Mouse (Mus musculus) ES-E14 (cell line): ENCODE data around the gene Rab3c. TPM values are rescaled to one million over a fixed set of nuclear protein-coding genes. Genes with fewer than 3 reads are reported as not detected.

Experiments
- DNase-seq: peaks from one replicate; pipeline ENCODE4 v3.0.0-alpha.2; 2013; ENCODE audit warnings: low read depth, low spot score
- H3K27ac ChIP-seq: 2 replicates; pipeline ENCODE4 v1.5.1; 2012; ENCODE audit warnings: low read depth, mild to moderate bottlenecking, low read length, moderate library complexity, mixed read lengths; ENCODE audit not compliant: poor library complexity, insufficient read depth, severe bottlenecking
- H3K36me3 ChIP-seq: 2 replicates; pipeline ENCODE4 v1.6.1; 2012; ENCODE audit warnings: mild to moderate bottlenecking, low read length, moderate library complexity, mixed read lengths; ENCODE audit not compliant: control insufficient read depth, poor library complexity, insufficient read depth, severe bottlenecking
- H3K4me1 ChIP-seq, 2 experiments: fragments of 150-350 bp in 1 of 2; sonication (generic) in 1 of 2; 2 replicates each; pipeline ENCODE4 v1.6.1; 2012; ENCODE audit warnings: low read length in 2 of 2, mild to moderate bottlenecking in 1 of 2, mixed read lengths in 1 of 2; ENCODE audit not compliant: control insufficient read depth in 2 of 2, insufficient read depth in 2 of 2, poor library complexity in 1 of 2
- H3K4me3 ChIP-seq, 2 experiments: fragments of 150-350 bp in 1 of 2; sonication (generic) in 1 of 2; 2 replicates each; pipeline ENCODE4 v1.5.1; 2012; ENCODE audit warnings: low read length in 2 of 2, low read depth in 1 of 2, mild to moderate bottlenecking in 1 of 2, mixed read lengths in 1 of 2; ENCODE audit not compliant: insufficient read depth in 1 of 2, poor library complexity in 1 of 2, severe bottlenecking in 1 of 2
- H3K9ac ChIP-seq: 2 replicates; pipeline ENCODE4 v1.6.1; 2012; ENCODE audit warnings: low read depth, mild to moderate bottlenecking, low read length, mixed read lengths; ENCODE audit not compliant: poor library complexity, insufficient read depth, severe bottlenecking
- H3K9me3 ChIP-seq: fragments of 150-350 bp; sonication (generic); 2 replicates; pipeline ENCODE4 v1.6.1; 2012; ENCODE audit warnings: low read depth, mild to moderate bottlenecking, low read length; ENCODE audit not compliant: control insufficient read depth, insufficient read depth
- CHD2 ChIP-seq: IDR thresholded peaks from 2 replicates; pipeline ENCODE4 v1.6.1; 2014; ENCODE audit warnings: mild to moderate bottlenecking, low read depth, low read length, inconsistent platforms
- HCFC1 ChIP-seq: IDR thresholded peaks from 2 replicates; pipeline ENCODE4 v1.6.1; 2012; ENCODE audit warnings: low read length, inconsistent platforms, borderline replicate concordance; ENCODE audit not compliant: insufficient read depth
- MAFK ChIP-seq: IDR thresholded peaks from 2 replicates; pipeline ENCODE4 v1.6.1; 2014; ENCODE audit warnings: mild to moderate bottlenecking, low read depth, low read length, inconsistent platforms; ENCODE audit not compliant: insufficient read depth
- ZC3H11A ChIP-seq: IDR thresholded peaks from 2 replicates; pipeline ENCODE4 v1.6.1; 2012; ENCODE audit warnings: low read depth, mild to moderate bottlenecking, inconsistent platforms, low read length, borderline replicate concordance
- ZNF384 ChIP-seq: IDR thresholded peaks from 2 replicates; pipeline ENCODE4 v1.6.1; 2012; ENCODE audit warnings: low read depth, low read length, inconsistent platforms
- in situ Hi-C, 2 experiments: fragments of 600-800 bp; cut with MboI; formaldehyde crosslinking; loops; one replicate each; pipeline ENCODE4 v1.15.1; 2025; ENCODE audit warnings: low sequenced_read_pairs in 2 of 2, inconsistent platforms in 1 of 2; ENCODE audit not compliant: unreplicated experiment in 2 of 2
- total RNA-seq: library from RNA; depleted of rRNA; stranded (reverse); fragments of 300-350 nt; gene quantifications from 2 replicates; pipeline ENCODE4 v1.2.3, GENCODE M21; 2012

Gene Rab3c
- total RNA-seq, 1 experiment, result not detected

DNA sequence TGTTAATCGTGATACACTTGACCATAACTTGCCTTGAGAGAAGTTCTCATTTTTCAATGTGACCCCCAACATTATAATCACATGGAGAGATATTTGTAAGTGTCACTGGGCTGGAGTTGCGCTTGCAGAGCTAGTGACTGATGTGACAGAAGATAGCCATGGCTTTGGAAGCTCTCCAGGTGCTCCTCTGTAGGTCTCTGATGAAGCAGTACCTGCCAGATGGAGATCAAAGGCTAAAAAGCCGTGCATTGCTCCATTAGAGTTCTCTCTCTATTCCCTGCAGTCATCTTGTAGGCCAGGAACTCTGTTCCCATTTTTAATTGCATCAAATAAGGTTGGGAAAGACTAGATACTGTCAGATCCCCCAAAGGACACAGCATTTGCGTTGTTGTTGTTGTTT is 112.2 kb downstream of the Rab3c start:
- no peak overlapping the region for H3K9ac ChIP-seq
- no peaks in the 10 kb centered on the region for H3K36me3 ChIP-seq
- H3K4me3 ChIP-seq, result no peak overlapping the region
- in situ Hi-C loops, result no loop called here
- H3K4me1 ChIP-seq, result no peaks in the 10 kb centered on the region
- H3K9me3 ChIP-seq, result no peaks in the 10 kb centered on the region
- TF ChIP-seq HCFC1, result no peak
- TF ChIP-seq ZNF384, result no peak
- TF ChIP-seq ZC3H11A, result no peak
- no peak for TF ChIP-seq CHD2
- no peak for TF ChIP-seq MAFK
- DNase-seq, result no peak
- H3K27ac ChIP-seq, result no peak overlapping the region

DNA sequence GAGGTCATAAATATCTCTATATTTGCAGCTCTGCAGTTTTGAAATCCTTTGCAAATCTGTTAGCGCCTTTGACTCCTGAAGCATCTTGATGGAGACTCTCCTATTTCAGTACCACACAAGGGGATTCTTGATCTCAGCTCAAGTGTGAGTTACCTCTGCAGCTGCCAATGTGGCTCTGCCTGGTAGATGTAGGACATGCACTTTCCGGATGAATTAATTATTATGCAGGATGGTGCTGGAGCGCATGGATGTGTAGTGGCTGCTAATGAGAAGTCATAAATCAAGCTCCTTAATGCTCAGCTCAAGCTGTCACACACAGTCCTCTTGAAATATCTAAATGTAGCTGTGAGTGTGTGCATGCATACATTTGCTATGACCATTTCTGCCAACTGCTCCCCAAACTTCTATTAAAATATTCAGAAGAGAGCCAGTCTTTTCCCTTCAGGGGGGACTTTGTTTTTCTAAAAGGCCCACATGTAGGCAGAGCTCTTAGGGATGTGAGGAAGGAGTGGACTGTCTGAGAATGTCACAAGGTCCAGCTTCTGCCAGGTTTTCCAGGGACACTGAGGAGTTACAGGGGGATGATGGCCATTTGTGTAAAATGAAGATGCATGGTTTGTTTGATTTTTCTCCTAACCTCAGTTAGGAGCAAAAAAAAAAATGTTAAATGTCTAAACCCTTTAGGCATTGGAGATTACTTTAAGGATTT is 114.0 kb downstream of the Rab3c start:
- no peak for DNase-seq
- Histone ChIP-seq H3K4me3 (no peak overlapping the region), H3K36me3 (no peaks in the 10 kb centered on the region), H3K27ac (no peak overlapping the region), H3K9me3 (no peaks in the 10 kb centered on the region), H3K4me1 (no peaks in the 10 kb centered on the region), H3K9ac (no peak overlapping the region)
- in situ Hi-C loops, result no loop called here
- TF ChIP-seq ZNF384 (no peak), CHD2 (no peak), MAFK (no peak)

DNA sequence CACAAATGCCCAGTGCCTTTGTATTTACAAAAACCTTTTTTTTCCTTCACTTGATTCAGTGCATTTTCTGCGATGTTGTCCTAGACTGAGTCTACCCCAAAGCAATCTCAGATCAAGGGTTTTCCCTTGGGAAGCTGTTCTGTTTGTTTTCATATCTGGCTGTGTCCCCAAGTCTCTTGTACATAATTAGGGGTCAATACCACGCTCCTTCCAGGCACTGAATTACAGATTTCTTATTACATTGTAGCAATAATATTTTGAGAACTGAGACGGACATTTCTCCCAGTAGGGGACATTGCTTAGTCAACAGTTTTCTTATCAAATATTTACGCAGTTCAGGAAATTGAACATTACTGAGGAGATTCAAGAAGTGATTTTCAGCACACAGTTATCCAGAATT is 120.8 kb downstream of the Rab3c start:
- Histone ChIP-seq H3K27ac (no peak overlapping the region), H3K36me3 (no peaks in the 10 kb centered on the region), H3K9ac (no peak overlapping the region), H3K4me1 (no peaks in the 10 kb centered on the region), H3K4me3 (no peak overlapping the region), H3K9me3 (no peaks in the 10 kb centered on the region)
- in situ Hi-C loops, result no loop called here
- TF ChIP-seq HCFC1 (no peak), ZC3H11A (no peak), MAFK (no peak), ZNF384 (no peak), CHD2 (no peak)
- DNase-seq, result no peak

DNA sequence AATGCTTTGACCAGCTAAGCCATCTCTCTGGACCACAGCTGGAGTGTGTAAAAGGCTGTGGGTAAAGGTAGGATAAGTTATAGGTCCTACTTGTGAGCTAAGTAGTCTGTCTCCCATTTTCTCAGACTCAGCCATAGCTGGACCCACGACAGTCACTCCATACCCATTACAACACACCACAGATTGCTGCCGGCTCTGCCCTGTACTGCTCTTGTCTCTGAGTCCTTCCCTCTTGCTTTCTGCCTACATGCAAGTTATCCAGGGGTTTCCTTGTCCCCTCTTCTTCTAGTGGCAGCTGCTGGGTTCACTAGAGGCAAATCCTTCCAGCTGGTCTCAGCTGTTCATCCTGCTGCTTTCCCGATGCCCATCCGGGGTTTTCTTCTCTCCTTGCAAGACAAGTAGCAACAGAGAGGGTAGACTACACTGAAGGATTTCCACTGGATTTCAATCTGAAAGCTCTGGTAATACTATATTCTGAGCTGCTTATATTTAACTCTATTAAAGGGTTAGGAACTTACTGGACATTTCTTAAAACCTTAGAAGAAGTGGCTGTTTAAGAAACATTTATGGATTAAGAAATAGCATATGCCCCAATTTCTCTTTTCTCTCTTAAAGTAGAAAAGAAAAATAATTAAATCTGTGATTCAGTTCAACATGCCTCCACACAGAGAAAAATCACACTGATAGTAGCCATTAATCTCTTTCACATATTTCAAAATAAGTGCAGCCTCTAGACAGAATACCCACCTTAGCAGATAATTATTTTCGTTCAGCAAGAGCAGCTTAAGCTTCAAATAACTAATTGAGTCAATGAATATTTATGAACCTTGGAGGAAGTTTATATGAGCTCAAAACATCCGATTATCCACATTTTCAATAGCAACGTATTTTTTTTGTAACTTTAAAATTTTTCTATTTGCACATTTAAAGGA is 121.9 kb downstream of the Rab3c start:
- Histone ChIP-seq H3K36me3 (no peaks in the 10 kb centered on the region), H3K4me1 (no peaks in the 10 kb centered on the region), H3K27ac (no peak overlapping the region), H3K9me3 (no peaks in the 10 kb centered on the region), H3K9ac (no peak overlapping the region), H3K4me3 (no peak overlapping the region)
- TF ChIP-seq ZC3H11A (no peak), HCFC1 (no peak), CHD2 (no peak), MAFK (no peak), ZNF384 (no peak)
- no peak for DNase-seq
- in situ Hi-C loops, result no loop called here
